Mouse (Mus musculus) kidney, embryonic 14.5 days (tissue): Measurements from ENCODE around the gene Orc5. TPM values are rescaled to one million over a fixed set of nuclear protein-coding genes. Genes with fewer than 3 reads are reported as not detected.
"Not testable (repeated sequence)": the region's sequence is repeated elsewhere in the genome, so short reads cannot be mapped to it uniquely, and the experiment has no call there.

Experiments
- ATAC-seq: fragments of 200-750 bp; cut with Nextera tagmentation; 2 replicates; pipeline ENCODE4 v1.8.0; 2017; ENCODE audit warnings: moderate number of reproducible peaks, mild to moderate bottlenecking, moderate TSS enrichment, moderate library complexity; ENCODE audit not compliant: low FRiP score, low TSS enrichment
- H3K27ac ChIP-seq: fragments of 300-500 bp; sonication (generic); 2 replicates; pipeline ENCODE4 v1.5.1; 2014; ENCODE audit warnings: low read depth, mild to moderate bottlenecking, low read length, moderate library complexity, mixed read lengths
- H3K27me3 ChIP-seq: fragments of 300-500 bp; sonication (generic); 2 replicates; pipeline ENCODE4 v1.6.1; 2014; ENCODE audit warnings: mild to moderate bottlenecking, low read length; ENCODE audit not compliant: control insufficient read depth, insufficient read depth
- H3K36me3 ChIP-seq: fragments of 300-500 bp; sonication (generic); 2 replicates; pipeline ENCODE4 v1.6.1; 2014; ENCODE audit warnings: low read length, mixed read lengths; ENCODE audit not compliant: control insufficient read depth, insufficient read depth
- H3K4me1 ChIP-seq: fragments of 300-500 bp; sonication (generic); 2 replicates; pipeline ENCODE4 v1.6.1; 2014; ENCODE audit warnings: low read length, mixed read lengths; ENCODE audit not compliant: control insufficient read depth, insufficient read depth
- H3K4me2 ChIP-seq: fragments of 300-500 bp; sonication (generic); replicated peaks from 2 replicates; pipeline ENCODE4 v1.6.1; 2014; ENCODE audit warnings: low read depth, mild to moderate bottlenecking, low read length
- H3K4me3 ChIP-seq: fragments of 300-500 bp; sonication (generic); 2 replicates; pipeline ENCODE4 v1.5.1; 2014; ENCODE audit warnings: mild to moderate bottlenecking, low read length
- H3K9ac ChIP-seq: fragments of 300-500 bp; sonication (generic); 2 replicates; pipeline ENCODE4 v1.6.1; 2014; ENCODE audit warnings: low read depth, mild to moderate bottlenecking, low read length, moderate library complexity
- H3K9me3 ChIP-seq: fragments of 300-500 bp; sonication (generic); 2 replicates; pipeline ENCODE4 v1.6.1; 2016; ENCODE audit warnings: low read length; ENCODE audit not compliant: control insufficient read depth
- WGBS: fragments of 180-500 bp; shearing (Covaris S2); extraction: QIAGEN DNeasy Blood & Tissue Kit; methylation state at CpG from one replicate; pipeline ENCODE4 v1.1.7; 2014; 5-methylcytosine and 5-hydroxymethylcytosine counted together
- polyA plus RNA-seq: library from polyadenylated mRNA; unstranded; fragments of >200 nt; fragmentation: Nextera tagmentation; extraction: Ambion mirVana; gene quantifications from 2 replicates; pipeline ENCODE4 v1.2.1, GENCODE M21; 2014

Orc5 gene
- polyA plus RNA-seq, 1 experiment from 2014 or later, result 51.2 TPM

DNA sequence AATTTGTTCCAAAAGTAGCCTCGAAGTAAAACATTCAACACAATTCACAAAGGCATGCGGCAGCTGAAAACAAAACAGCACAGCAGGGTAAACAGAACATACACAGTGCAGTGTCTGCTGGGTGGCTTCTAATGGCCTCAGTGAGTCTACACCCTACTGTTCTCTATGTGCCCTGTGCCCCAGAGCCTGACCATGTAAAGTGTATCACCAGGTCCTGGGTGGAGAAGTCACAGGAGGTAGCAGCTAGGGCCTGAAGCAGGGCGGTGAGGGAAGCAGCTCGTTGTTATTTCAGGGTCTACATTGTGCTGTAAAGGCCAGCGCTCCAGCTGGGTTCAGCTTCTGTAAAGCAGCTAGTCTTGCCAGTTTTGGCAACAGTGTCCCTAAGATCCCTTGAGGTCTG, 3.7 kb downstream of the Orc5 start:
- Histone ChIP-seq H3K27me3 (no peaks in the 10 kb centered on the region), H3K36me3 (peaks cover 30% of the 10 kb centered on the region), H3K9me3 (no peaks in the 10 kb centered on the region), H3K9ac (no peak overlapping the region), H3K4me2 (no peak overlapping the region), H3K27ac (no peak overlapping the region), H3K4me1 (0 out of 2 replicates have a peak, but pooled peaks cover 8% of the 10 kb centered on the region), H3K4me3 (no peak overlapping the region)
- 95% methylated on average over 5 of the region's 5 CpGs for WGBS
- no peak for ATAC-seq

DNA sequence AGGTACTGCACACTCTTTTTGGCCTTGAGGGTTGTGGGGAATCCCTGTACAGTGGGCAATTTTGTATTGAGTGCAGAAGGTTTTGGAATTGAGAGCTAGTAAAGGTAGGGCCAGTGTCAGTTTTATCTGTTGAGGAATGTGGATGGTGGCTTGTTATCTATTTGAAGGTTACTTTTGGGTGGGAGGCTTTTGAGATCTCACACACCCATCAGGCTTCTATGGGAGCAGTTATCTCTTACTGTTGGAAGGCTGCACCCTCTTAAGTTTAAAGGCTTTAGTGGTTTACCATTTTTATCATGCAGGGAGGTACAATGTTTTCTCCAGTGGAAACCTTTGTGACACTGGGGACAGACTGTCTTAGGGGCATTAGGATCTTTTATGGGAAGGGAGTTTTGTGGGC, 4.9 kb downstream of the Orc5 start:
- no peak overlapping the region for H3K27ac ChIP-seq
- H3K9me3 ChIP-seq, result no peaks in the 10 kb centered on the region
- H3K27me3 ChIP-seq, result no peaks in the 10 kb centered on the region
- no peak overlapping the region for H3K4me3 ChIP-seq
- peaks cover 34% of the 10 kb centered on the region for H3K36me3 ChIP-seq
- H3K4me1 ChIP-seq, result 0 out of 2 replicates have a peak, but pooled peaks cover 8% of the 10 kb centered on the region
- no peak overlapping the region for H3K4me2 ChIP-seq
- H3K9ac ChIP-seq, result no peak overlapping the region
- ATAC-seq, result no peak

DNA sequence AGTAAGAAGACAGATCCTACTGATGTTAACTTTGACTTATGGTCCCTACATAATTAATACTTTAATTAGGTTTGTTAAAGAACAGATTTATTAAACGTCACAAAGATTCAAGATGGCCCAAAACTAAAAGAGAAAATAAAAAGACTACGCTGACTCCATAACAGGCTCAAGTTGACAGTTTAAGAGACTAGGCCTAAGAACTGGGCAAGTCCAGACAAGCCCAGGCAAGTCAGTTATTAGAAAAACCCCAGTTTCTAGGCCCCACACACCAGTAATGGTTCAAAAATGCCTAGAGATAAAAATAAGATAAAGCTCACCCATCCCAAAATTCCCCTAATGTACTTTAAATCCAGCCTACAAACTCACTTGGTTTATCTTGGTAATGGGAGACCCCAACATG, 7.6 kb downstream of the Orc5 start:
- Histone ChIP-seq H3K27ac (no peak overlapping the region), H3K9ac (no peak overlapping the region), H3K9me3 (no peaks in the 10 kb centered on the region), H3K27me3 (no peaks in the 10 kb centered on the region), H3K4me3 (no peak overlapping the region), H3K4me1 (no peaks in the 10 kb centered on the region), H3K36me3 (peaks cover 45% of the 10 kb centered on the region), H3K4me2 (no peak overlapping the region)
- 93% methylated on average over 2 of the region's 2 CpGs for WGBS
- ATAC-seq, result no peak

DNA sequence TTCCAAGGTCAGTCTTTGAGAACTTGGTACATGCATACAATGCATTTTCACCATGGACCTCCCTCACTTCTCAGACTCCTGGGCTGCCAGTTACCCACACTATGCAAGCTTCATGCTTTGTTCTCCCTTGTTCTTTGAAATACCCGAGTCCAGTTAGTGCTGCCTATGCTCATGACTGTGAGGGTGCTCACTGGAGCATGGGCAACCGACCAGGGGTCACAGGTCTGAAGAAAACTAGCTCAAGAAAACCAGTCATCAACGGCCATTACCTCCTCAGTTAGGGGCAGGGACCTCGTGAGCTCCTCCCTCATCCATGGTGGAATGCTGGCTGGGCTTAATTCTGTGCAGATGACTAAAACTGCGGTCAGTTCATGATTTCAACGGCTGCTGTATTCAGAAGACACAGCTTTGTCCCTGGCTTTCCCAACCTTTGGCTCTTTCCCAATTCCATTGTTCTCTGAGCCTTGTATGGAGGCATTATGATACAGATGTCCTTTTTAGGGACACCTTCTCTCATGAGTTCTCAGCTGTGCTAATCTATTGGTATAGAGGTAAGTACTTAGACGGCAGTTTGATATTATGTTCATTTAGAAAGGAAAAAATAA, 11.1 kb downstream of the Orc5 start:
- H3K9me3 ChIP-seq, result no peaks in the 10 kb centered on the region
- peaks cover 39% of the 10 kb centered on the region for H3K36me3 ChIP-seq
- no peaks in the 10 kb centered on the region for H3K27me3 ChIP-seq
- H3K4me3 ChIP-seq, result no peak overlapping the region
- 84% methylated on average over 7 of the region's 7 CpGs for WGBS
- no peak overlapping the region for H3K27ac ChIP-seq
- H3K9ac ChIP-seq, result no peak overlapping the region
- H3K4me2 ChIP-seq, result no peak overlapping the region
- H3K4me1 ChIP-seq, result no peaks in the 10 kb centered on the region
- no peak for ATAC-seq

DNA sequence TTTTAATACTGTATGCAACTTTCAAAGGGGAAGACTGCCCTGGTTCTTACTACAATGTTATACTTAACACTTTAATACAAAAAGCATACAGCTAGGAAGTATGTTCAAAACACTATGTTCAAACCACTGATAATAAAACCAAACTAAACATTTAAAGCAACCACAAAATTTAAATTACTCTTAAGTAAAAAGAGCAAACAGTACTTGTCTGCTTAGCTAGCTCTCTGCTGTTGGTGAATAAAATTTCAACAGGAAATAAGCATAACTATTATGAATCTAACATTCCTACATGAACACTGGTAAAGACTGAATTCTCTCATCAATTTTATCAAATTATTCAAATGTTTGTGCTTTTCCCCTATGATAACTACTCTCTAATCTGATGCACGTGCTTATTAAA, 13.5 kb downstream of the Orc5 start:
- WGBS, result 93% methylated on average over 1 of the region's 1 CpGs
- H3K27ac ChIP-seq, result no peak overlapping the region
- no peak overlapping the region for H3K4me3 ChIP-seq
- no peak overlapping the region for H3K4me2 ChIP-seq
- H3K9ac ChIP-seq, result no peak overlapping the region
- no peaks in the 10 kb centered on the region for H3K4me1 ChIP-seq
- ATAC-seq, result no peak
- H3K27me3 ChIP-seq, result no peaks in the 10 kb centered on the region
- no peaks in the 10 kb centered on the region for H3K9me3 ChIP-seq
- H3K36me3 ChIP-seq, result peaks cover 37% of the 10 kb centered on the region

DNA sequence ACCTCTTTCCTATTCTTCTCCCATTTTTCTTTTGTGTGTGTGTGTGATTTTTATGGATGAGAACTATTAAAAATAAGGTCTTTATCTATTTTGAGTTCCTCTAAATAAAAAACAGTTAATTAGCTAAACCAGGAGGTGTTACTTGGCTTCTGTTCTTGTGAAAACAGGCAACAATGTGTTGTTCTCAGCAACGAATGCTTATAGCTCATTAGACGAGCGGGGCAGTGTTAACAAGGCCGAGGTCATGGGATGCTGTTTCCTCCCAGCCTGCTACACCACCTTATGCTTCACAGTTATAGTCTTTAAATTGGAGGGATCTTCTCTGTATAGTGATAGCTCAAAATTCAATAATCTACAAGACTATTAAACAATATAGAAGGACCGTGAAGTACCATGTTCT, 17.7 kb downstream of the Orc5 start:
- Histone ChIP-seq H3K9ac (no peak overlapping the region), H3K27ac (no peak overlapping the region), H3K36me3 (peaks cover 31% of the 10 kb centered on the region), H3K4me3 (no peak overlapping the region), H3K4me1 (no peaks in the 10 kb centered on the region), H3K9me3 (no peaks in the 10 kb centered on the region), H3K4me2 (no peak overlapping the region), H3K27me3 (no peaks in the 10 kb centered on the region)
- WGBS, result 90% methylated on average over 5 of the region's 5 CpGs
- no peak for ATAC-seq

DNA sequence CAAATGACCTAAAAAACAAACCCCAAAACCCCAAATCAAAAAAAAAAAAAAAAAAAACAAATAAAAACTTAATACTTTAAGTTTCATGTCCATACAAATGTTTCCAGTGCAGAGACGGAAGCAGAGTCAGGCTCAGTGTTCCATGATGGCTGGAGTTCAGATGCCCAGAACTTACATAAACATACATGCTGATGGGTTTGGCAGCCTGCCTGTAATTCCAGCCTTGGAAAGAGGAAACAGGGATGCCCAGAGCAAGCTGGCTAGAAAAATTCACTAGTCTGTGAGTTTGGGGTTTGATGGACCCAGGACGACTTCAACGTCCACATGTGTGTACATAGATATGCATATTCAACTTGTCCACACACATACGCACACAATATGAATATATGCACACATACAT, 27.6 kb downstream of the Orc5 start:
- H3K9me3 ChIP-seq, result no peaks in the 10 kb centered on the region
- no peak for ATAC-seq
- no peaks in the 10 kb centered on the region for H3K27me3 ChIP-seq
- H3K4me1 ChIP-seq, result no peaks in the 10 kb centered on the region
- no peak overlapping the region for H3K4me2 ChIP-seq
- 87% methylated on average over 4 of the region's 4 CpGs for WGBS
- no peak overlapping the region for H3K27ac ChIP-seq
- H3K36me3 ChIP-seq, result peaks cover 20% of the 10 kb centered on the region; the same call in 1 of the 2 replicates
- no peak overlapping the region for H3K9ac ChIP-seq
- H3K4me3 ChIP-seq, result no peak overlapping the region

DNA sequence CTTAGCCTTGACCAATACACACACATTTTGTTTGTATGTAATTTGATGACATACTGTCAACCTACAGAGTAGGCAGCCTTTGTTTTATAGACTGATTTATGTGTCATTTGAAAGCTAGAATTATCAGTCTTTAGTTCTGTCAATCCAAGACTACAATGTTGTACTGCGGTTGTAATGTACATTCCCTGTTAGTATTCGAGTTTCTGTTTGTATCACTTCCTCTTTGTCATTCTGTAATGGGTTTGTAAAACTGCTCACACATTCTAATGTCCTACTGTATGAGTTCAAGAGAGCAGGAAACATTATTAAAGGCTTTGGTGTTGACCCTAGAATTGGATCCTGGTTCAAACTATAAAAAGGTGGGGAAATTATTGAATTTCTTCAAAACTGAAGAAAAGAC, 30.5 kb downstream of the Orc5 start:
- no peaks in the 10 kb centered on the region for H3K9me3 ChIP-seq
- peaks cover 20% of the 10 kb centered on the region; the same call in 1 of the 2 replicates for H3K36me3 ChIP-seq
- 96% methylated on average over 2 of the region's 2 CpGs for WGBS
- no peak overlapping the region for H3K27ac ChIP-seq
- ATAC-seq, result no peak
- no peak overlapping the region for H3K4me2 ChIP-seq
- H3K4me1 ChIP-seq, result no peaks in the 10 kb centered on the region
- no peak overlapping the region for H3K9ac ChIP-seq
- H3K27me3 ChIP-seq, result no peaks in the 10 kb centered on the region
- no peak overlapping the region for H3K4me3 ChIP-seq

DNA sequence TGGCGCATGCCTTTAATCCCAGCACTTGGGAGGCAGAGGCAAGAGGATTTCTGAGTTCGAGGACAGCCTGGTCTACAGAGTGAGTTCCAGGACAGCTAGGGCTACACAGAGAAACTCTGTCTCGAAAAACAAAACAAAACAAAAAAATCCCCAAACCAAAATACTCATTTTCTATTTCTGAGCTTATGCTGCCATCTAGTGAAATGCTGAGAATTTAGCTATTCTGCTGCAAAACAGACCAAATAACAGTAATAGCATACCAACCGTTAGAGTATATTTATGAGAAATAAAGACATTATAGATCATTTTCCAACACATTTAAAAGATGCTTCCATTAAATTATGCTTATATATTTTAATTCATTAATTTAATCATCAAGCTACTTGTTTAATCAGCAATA, 34.5 kb downstream of the Orc5 start:
- H3K9ac ChIP-seq, H3K27me3 ChIP-seq, H3K9me3 ChIP-seq, H3K4me1 ChIP-seq, H3K4me2 ChIP-seq, ATAC-seq, H3K27ac ChIP-seq, H3K4me3 ChIP-seq: not testable (repeated sequence)
- H3K36me3 ChIP-seq, result peaks cover 12% of the 10 kb centered on the region; the same call in 1 of the 2 replicates
- WGBS, result 78% methylated on average over 4 of the region's 4 CpGs
